Mouse (Mus musculus) B cell, adult 2 months (primary cell): ENCODE measurements around the gene Mrpl17.

Experiments used
- DNase-seq, 2 experiments: peaks; one replicate each; pipeline ENCODE4 v3.0.0; 2022

The Mrpl17 gene

GRCm38 (mm10) chr7:105784556-105784955 is 26.3 kb downstream of the Mrpl17 start:
- no peak for DNase-seq

GRCm38 (mm10) chr7:105783861-105784260 is 27.0 kb downstream of the Mrpl17 start:
- no peak for DNase-seq

GRCm38 (mm10) chr7:105778553-105779265 is 32.2 kb downstream of the Mrpl17 start:
- DNase-seq, result peak in 1 of 2 experiments; percentile 30

- DNase-seq, result peak; percentile 22 to 37
These were observed 32.9 kb downstream of the Mrpl17 start for GRCm38 (mm10) chr7:105777797-105778552.

GRCm38 (mm10) chr7:105777316-105777715 is 33.6 kb downstream of the Mrpl17 start:
- no peak for DNase-seq

- no peak for DNase-seq
These were observed 34.9 kb downstream of the Mrpl17 start for GRCm38 (mm10) chr7:105776026-105776425.

- no peak for DNase-seq
These were observed 36.2 kb downstream of the Mrpl17 start for GRCm38 (mm10) chr7:105774661-105775060.

DNA sequence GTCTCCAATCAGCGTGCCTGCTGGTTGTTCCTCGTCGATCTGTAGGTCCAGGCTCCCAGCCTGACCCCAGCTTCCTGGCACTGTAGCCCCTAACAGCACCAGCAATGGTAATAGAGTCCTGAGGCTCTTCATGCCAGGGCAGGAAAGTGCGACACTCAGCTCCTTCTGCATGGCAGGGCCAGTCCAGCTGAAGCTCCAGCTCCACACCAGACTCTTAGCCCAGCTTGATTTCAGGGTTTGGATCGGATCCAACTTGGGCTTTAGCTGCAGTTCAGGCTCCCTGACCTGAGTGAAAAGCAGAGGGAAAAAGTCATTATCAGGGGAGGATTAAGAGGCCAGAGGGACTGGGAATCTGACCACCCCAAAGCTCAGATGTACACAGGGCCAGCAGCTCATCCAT is 37.9 kb downstream of the Mrpl17 start:
- no peak for DNase-seq

- DNase-seq, result no peak
These were observed 38.6 kb downstream of the Mrpl17 start for GRCm38 (mm10) chr7:105772331-105772730.

GRCm38 (mm10) chr7:105769959-105770358 is 40.9 kb downstream of the Mrpl17 start:
- DNase-seq, result no peak

DNA sequence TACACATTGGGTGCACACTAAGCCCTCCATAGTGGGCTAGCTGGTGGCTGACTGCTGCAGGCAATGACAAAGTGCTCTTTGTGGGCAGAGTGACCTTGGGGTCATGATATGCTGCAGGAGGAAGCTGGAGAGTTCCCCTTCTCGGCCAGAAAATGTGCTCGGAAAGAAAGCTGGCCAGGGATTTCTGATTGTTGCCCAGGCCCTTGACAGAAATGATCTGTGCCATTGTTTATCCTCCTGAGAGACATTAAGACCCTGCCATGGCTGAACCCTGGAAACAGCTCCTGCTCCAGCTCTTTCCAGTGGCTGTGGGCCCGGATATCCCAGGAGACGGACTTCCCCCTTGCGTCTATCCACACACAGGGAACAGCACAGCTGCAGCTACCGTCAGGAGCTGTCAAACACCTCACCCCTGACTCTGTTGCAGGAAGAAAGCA is 43.2 kb downstream of the Mrpl17 start:
- no peak for DNase-seq

GRCm38 (mm10) chr7:105764331-105764730 is 46.6 kb downstream of the Mrpl17 start:
- no peak for DNase-seq

- DNase-seq, result no peak
These were observed 48.2 kb downstream of the Mrpl17 start for GRCm38 (mm10) chr7:105762517-105763270.

DNA sequence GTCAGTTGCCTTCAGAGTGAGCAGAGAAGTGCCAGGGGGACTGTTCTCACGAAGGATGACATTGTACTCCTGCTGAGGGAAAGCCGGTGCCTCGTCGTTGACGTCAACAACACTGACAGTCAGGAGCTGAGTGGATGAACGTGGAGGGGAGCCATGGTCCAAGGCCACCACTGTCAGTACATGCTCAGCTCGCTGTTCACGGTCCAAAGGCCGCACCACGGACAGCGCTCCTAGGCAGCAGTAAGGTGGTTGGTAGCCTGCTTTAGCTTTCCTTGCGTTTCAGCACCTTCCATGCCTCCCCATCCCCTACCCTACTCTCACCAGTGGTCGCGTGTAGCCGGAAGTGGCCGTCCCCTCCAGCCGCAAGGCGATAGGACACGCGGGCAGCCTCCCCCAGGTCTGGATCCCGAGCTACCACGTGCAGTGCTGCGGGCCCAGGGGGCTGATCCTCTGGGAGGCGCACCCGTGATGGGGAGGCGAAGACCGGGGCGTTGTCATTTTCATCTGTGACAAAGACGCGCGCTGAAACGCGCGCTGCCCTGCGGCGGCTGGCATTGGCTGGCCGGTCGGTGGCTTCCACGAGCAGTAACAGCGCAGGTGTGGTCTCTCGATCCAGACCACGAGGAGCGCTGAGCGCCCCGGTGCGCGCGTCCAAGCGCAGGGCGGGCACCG is 49.0 kb downstream of the Mrpl17 start:
- DNase-seq, result no peak

GRCm38 (mm10) chr7:105753281-105753680 is 57.6 kb downstream of the Mrpl17 start:
- no peak for DNase-seq
